Mouse (Mus musculus) ES-Bruce4 (cell line): ENCODE results near the gene Arhgap33. TPM values are rescaled to one million over a fixed set of nuclear protein-coding genes. Genes with fewer than 3 reads are reported as not detected.

Source experiments
- H3K27ac ChIP-seq: 2 replicates; pipeline ENCODE4 v1.5.1; 2012; ENCODE audit warnings: low read length, inconsistent platforms; ENCODE audit not compliant: insufficient read depth
- H3K27me3 ChIP-seq: 2 replicates; pipeline ENCODE4 v1.6.1; 2012; ENCODE audit warnings: mild to moderate bottlenecking, low read length, inconsistent platforms; ENCODE audit not compliant: control insufficient read depth, poor library complexity, insufficient read depth, severe bottlenecking
- H3K36me3 ChIP-seq: 2 replicates; pipeline ENCODE4 v1.6.1; 2012; ENCODE audit warnings: inconsistent platforms, mild to moderate bottlenecking, low read length, moderate library complexity; ENCODE audit not compliant: control insufficient read depth, poor library complexity, insufficient read depth, severe bottlenecking
- H3K4me1 ChIP-seq: one replicate; pipeline ENCODE4 v1.8.1; 2011; ENCODE audit warnings: low read length; ENCODE audit not compliant: control insufficient read depth, insufficient read depth
- H3K4me3 ChIP-seq: 2 replicates; pipeline ENCODE4 v1.5.1; 2011; ENCODE audit warnings: low read depth, mild to moderate bottlenecking, low read length
- H3K9ac ChIP-seq: 2 replicates; pipeline ENCODE4 v1.6.1; 2012; ENCODE audit warnings: low read depth, mild to moderate bottlenecking, inconsistent platforms; ENCODE audit not compliant: poor library complexity, severe bottlenecking
- H3K9me3 ChIP-seq: replicated peaks from 2 replicates; pipeline ENCODE4 v1.6.1; 2012; ENCODE audit warnings: mild to moderate bottlenecking, low read length, inconsistent platforms; ENCODE audit not compliant: control insufficient read depth, poor library complexity, insufficient read depth, severe bottlenecking
- CTCF ChIP-seq: IDR thresholded peaks from one replicate; pipeline ENCODE4 v1.8.1; 2011; ENCODE audit warnings: low read depth, low read length
- EP300 ChIP-seq: IDR thresholded peaks from 2 replicates; pipeline ENCODE4 v1.6.1; 2011; ENCODE audit warnings: low read depth, low read length; ENCODE audit not compliant: insufficient read depth
- POLR2A ChIP-seq: IDR thresholded peaks from one replicate; pipeline ENCODE4 v1.8.1; 2011; ENCODE audit warnings: low read length; ENCODE audit not compliant: insufficient read depth
- polyA plus RNA-seq: library from polyadenylated mRNA; stranded (reverse); fragments of >200 nt; gene quantifications from 2 replicates; pipeline ENCODE4 v1.2.4, GENCODE M21; 2011; ENCODE audit warnings: low read depth; ENCODE audit not compliant: missing spikeins, insufficient read depth, insufficient read length

Gene Arhgap33
- polyA plus RNA-seq, 1 experiment: 6.0 TPM

- H3K27ac ChIP-seq: no peak overlapping the region
- H3K9ac ChIP-seq: no peak overlapping the region
- no peaks in the 10 kb centered on the region for H3K36me3 ChIP-seq
- H3K4me1 ChIP-seq: no peaks in the 10 kb centered on the region
- 0 out of 2 replicates have a peak, but pooled peaks cover 4% of the 10 kb centered on the region for H3K9me3 ChIP-seq
- no peak overlapping the region for H3K4me3 ChIP-seq
- TF ChIP-seq EP300 (no peak), CTCF (no peak), POLR2A (no peak)
- peaks cover 4% of the 10 kb centered on the region; the same call in 1 of the 2 replicates for H3K27me3 ChIP-seq
Observed at GRCm38 (mm10) chr7:30531291-30531815, 3.5 kb downstream of the Arhgap33 start.

DNA sequence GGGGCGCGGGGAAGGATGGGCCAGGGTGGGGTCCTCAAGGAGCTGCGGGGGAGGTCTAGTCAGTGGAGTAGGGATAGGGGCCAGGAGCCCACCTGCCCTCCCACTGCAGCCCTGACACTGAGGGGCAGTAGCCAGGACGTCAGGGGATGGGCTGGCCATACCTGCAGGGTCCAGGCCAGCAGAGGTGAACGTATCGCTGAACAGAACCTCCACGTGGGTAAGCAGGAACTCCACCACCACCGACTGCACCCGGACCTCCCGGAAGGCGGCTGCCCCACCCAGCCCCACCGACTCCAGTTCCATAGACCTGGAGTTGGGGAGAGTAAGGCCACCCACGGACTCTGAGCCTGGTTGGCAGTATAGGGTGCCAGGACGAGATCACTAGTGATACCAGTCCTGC, 7.9 kb downstream of the Arhgap33 start:
- Histone ChIP-seq H3K27me3 (no peaks in the 10 kb centered on the region), H3K27ac (no peak overlapping the region), H3K4me1 (peaks cover 1% of the 10 kb centered on the region), H3K9ac (peak overlapping the region; percentile 17; the same call in 1 of the 2 replicates), H3K36me3 (no peaks in the 10 kb centered on the region), H3K4me3 (no peak overlapping the region), H3K9me3 (no peaks in the 10 kb centered on the region)
- no peak for TF ChIP-seq POLR2A
- TF ChIP-seq CTCF: no peak
- TF ChIP-seq EP300: no peak

DNA sequence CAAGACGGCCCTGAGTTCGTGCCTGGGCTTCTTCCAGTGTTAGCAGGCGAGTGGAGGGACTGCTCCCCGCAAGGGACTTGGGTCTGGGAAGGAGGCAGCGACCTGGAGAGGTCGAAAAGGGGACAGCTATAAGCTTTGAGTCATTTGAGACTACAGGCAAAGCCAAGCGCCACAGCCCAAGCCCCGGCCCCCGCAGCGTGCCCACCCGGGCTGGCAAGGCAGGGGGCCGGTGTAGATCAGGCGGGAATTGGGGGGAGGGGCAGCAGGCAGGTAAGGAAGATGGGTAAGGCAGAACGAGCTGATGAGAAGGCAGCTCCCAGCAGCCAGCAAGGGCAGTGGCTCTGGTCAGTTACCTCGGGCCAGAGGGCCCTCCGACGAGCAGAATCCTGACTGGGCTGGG, 8.5 kb downstream of the Arhgap33 start:
- TF ChIP-seq CTCF: no peak
- TF ChIP-seq POLR2A: no peak
- TF ChIP-seq EP300: no peak
- Histone ChIP-seq H3K4me1 (peaks cover 1% of the 10 kb centered on the region), H3K4me3 (0 out of 2 replicates have a peak overlapping the region, but pooled peaks have one; percentile 0), H3K9ac (peak overlapping the region; percentile 17; the same call in 1 of the 2 replicates), H3K36me3 (no peaks in the 10 kb centered on the region), H3K27ac (no peak overlapping the region), H3K9me3 (no peaks in the 10 kb centered on the region), H3K27me3 (no peaks in the 10 kb centered on the region)

DNA sequence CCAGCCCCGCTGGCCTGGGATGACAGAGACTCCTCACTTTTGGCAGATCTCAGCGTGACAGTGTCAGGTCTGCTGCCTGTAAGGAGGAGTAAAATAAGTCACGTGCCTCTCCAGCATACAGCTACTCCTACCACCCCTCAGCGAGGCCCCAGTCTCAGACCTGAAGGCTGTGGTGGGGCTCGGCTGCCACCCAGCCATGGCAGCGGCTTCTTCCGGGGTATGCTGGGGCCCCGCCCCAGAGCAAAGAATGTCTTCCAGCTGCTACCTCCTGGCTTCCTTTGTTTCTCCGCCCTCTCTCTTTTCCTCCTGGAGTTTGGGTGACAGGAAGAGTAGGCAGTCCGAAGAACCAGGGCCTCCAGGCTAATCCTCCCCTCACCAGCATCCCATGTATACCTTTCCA, 8.9 kb downstream of the Arhgap33 start:
- TF ChIP-seq POLR2A (no peak), CTCF (no peak), EP300 (no peak)
- Histone ChIP-seq H3K36me3 (no peaks in the 10 kb centered on the region), H3K27ac (no peak overlapping the region), H3K9ac (0 out of 2 replicates have a peak overlapping the region, but pooled peaks have one; percentile 17), H3K27me3 (no peaks in the 10 kb centered on the region), H3K4me1 (peaks cover 1% of the 10 kb centered on the region), H3K4me3 (0 out of 2 replicates have a peak overlapping the region, but pooled peaks have one; percentile 0), H3K9me3 (no peaks in the 10 kb centered on the region)

DNA sequence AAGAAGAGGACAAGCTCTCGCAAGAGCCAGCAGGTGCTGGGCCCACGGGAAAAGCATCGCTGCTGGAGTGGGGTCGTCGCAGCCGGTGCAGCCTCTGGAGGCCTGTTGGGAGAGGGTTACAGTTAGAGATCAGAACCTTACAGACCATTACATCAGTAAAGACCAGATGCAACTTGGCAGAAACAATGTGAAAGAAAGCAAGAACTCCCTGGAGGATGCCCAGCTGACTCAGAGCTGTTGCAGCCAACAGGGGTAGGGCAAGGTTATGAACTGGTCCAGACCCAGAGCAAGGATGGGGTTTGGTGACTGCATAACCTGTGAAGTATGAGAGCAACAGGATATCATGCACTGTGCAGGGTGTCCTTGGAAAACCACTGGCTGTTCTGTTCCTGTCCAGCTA, 10.4 kb downstream of the Arhgap33 start:
- Histone ChIP-seq H3K27ac (no peak overlapping the region), H3K4me1 (peaks cover 1% of the 10 kb centered on the region), H3K36me3 (no peaks in the 10 kb centered on the region), H3K27me3 (no peaks in the 10 kb centered on the region), H3K9me3 (no peaks in the 10 kb centered on the region), H3K4me3 (no peak overlapping the region), H3K9ac (no peak overlapping the region)
- TF ChIP-seq CTCF: no peak
- no peak for TF ChIP-seq POLR2A
- TF ChIP-seq EP300: no peak

DNA sequence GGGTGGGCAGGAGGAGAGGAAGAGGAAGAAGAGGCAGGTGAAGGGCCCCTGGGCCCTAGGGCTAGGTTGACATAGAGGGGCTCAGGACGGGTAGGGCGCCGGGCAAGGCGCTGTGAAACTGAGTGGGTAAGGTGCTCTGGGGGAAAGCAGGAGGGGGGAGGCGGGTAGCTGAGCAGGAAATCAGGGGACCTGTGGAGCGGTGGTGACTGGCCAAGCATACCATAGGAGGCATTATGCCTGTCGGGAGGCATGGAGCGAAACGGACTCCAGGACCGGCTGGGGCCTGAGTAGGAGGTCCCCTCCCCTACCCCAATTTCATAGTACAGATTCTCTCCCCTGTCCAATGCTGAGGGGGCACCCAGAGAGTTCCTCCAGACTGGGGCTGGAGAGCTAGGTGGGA, 12.0 kb downstream of the Arhgap33 start:
- H3K4me1 ChIP-seq: peaks cover 1% of the 10 kb centered on the region
- H3K36me3 ChIP-seq: no peaks in the 10 kb centered on the region
- no peak overlapping the region for H3K27ac ChIP-seq
- no peaks in the 10 kb centered on the region for H3K9me3 ChIP-seq
- H3K4me3 ChIP-seq: no peak overlapping the region
- TF ChIP-seq EP300 (no peak), CTCF (no peak), POLR2A (no peak)
- H3K27me3 ChIP-seq: no peaks in the 10 kb centered on the region
- H3K9ac ChIP-seq: no peak overlapping the region
